Mouse (Mus musculus) megakaryocyte, adult 5-6 weeks (primary cell): ENCODE data around the gene Dscaml1. TPM values are rescaled to one million over a fixed set of nuclear protein-coding genes. Genes with fewer than 3 reads are reported as not detected.
"Not testable (repeated sequence)": the region's sequence is repeated elsewhere in the genome, so short reads cannot be mapped to it uniquely, and the experiment has no call there.

ENCODE experiments used
- ATAC-seq: 2 replicates; pipeline ENCODE4 v1.8.0; 2016; ENCODE audit warnings: mild to moderate bottlenecking, inconsistent platforms; ENCODE audit not compliant: poor library complexity, severe bottlenecking
- total RNA-seq, 2 experiments: library from RNA; stranded (forward) in 1 of 2; stranded (reverse) in 1 of 2; fragments of 153-499, 151-499 nt in 1 of 2; fragments of 221-1000, 200-1000 nt in 1 of 2; gene quantifications; 2 replicates each; pipeline versions ENCODE4 v1.2.3 to v1.2.4; 2015 to 2017

Dscaml1 gene
- total RNA-seq, 2 experiments from 2014 or later = not detected

GRCm38 (mm10) chr9:45745451-45745850 lies 319.0 kb downstream of the Dscaml1 start:
- ATAC-seq = no peak

GRCm38 (mm10) chr9:45749917-45750316 lies 323.5 kb downstream of the Dscaml1 start:
- no peak for ATAC-seq

GRCm38 (mm10) chr9:45754452-45755091 lies 328.1 kb downstream of the Dscaml1 start:
- ATAC-seq = peak; percentile 63

GRCm38 (mm10) chr9:45766195-45766594 lies 339.8 kb downstream of the Dscaml1 start:
- no peak for ATAC-seq

- ATAC-seq = no peak
These were observed 340.7 kb downstream of the Dscaml1 start for GRCm38 (mm10) chr9:45767155-45767554.

- ATAC-seq = no peak
These were observed 342.0 kb downstream of the Dscaml1 start for GRCm38 (mm10) chr9:45768421-45768820.

GRCm38 (mm10) chr9:45769596-45769995 lies 343.2 kb downstream of the Dscaml1 start:
- ATAC-seq = no peak

GRCm38 (mm10) chr9:45774088-45774487 lies 347.7 kb downstream of the Dscaml1 start:
- no peak for ATAC-seq

GRCm38 (mm10) chr9:45776176-45776575 lies 349.7 kb downstream of the Dscaml1 start:
- not testable (repeated sequence) for ATAC-seq

GRCm38 (mm10) chr9:45779201-45779600 lies 352.8 kb downstream of the Dscaml1 start:
- ATAC-seq = no peak

- no peak for ATAC-seq
These were observed 357.0 kb downstream of the Dscaml1 start for GRCm38 (mm10) chr9:45783249-45784069.

GRCm38 (mm10) chr9:45787071-45787470 lies 360.6 kb downstream of the Dscaml1 start:
- ATAC-seq = no peak

GRCm38 (mm10) chr9:45787547-45787946 lies 361.1 kb downstream of the Dscaml1 start:
- no peak for ATAC-seq

GRCm38 (mm10) chr9:45788405-45788804 lies 362.0 kb downstream of the Dscaml1 start:
- peak; percentile 84 for ATAC-seq

GRCm38 (mm10) chr9:45791456-45792142 lies 365.2 kb downstream of the Dscaml1 start:
- ATAC-seq = no peak

- ATAC-seq = no peak
These were observed 365.8 kb downstream of the Dscaml1 start for GRCm38 (mm10) chr9:45792235-45792634.

GRCm38 (mm10) chr9:45793697-45794096 lies 367.3 kb downstream of the Dscaml1 start:
- ATAC-seq = no peak

GRCm38 (mm10) chr9:45795722-45796121 lies 369.3 kb downstream of the Dscaml1 start:
- no peak for ATAC-seq

- ATAC-seq = no peak
These were observed 370.8 kb downstream of the Dscaml1 start for GRCm38 (mm10) chr9:45797271-45797670.

GRCm38 (mm10) chr9:45798467-45799164 lies 372.2 kb downstream of the Dscaml1 start:
- ATAC-seq = no peak

GRCm38 (mm10) chr9:45799402-45799801 lies 373.0 kb downstream of the Dscaml1 start:
- no peak for ATAC-seq
